Mouse (Mus musculus) heart, adult 9 months (tissue): ENCODE results near the gene Gm4450.
"Not testable (repeated sequence)": the region's sequence is repeated elsewhere in the genome, so short reads cannot be mapped to it uniquely, and the experiment has no call there.

Source experiments
- DNase-seq, 2 experiments: peaks; one replicate each; pipeline ENCODE4 v3.0.0; 2022; ENCODE audit warnings: low spot score in 2 of 2

Gene Gm4450

DNA sequence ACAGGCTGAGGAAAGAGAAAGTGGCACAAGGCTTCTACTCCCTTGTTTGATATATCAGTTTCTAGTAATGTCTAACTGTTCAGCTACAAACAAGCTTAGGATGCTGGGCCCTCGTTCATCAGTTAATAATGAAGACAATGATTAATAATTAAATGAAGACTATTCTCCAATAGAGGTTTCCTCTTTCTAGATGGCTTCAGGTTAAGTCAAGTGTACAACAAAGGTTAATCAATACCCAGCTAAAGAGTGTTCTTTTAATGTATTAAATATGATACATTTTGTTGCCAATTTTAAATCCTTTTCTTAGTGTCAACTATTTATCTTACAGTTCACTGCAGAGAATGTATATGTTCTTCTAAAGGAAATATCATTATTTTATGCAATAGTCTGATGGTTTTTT, at the start of gene Gm4450:
Gene Gm4450, minus strand, starts transcription at position 101 of the 400 bp plus-strand sequence.
- DNase-seq: not testable (repeated sequence)

DNA sequence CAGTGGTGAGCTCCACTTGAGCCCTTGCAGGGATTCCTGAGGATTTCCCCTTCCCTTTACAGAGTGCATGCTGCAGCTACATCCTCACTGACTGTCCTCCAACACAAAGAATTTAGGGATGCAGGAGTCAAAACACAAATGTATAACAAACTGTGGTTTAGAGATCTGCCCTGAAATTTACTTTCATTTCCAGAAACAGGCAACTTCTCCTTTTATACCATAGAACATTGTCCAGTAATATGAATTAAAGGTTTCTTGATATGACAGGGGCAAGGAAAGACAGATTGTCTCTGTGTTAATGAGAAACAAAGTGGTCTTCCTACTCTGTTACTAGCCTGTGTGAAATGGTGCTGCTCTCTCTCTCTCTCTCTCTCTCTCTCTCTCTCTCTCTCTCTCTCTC, 40.5 kb upstream of the Gm4450 start:
- DNase-seq: not testable (repeated sequence)

DNA sequence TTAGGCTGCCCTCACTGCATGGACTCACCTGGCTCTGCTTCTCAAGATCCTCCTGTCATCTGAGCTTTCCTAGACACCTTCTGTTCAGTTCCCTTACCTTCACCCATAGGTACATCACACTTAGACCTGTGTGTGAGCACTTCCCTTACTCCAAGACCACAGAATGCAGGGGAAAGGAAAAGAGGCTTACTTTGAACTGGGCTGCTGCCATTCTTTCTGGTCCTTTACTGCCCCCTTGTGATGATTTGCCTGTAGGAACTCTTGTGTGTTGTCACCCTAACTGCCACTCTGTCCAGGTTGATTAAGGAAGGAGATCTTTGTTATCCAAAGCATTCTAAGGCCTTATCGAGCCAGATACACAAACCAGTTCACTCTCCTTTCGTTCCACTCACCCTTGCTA, 39.8 kb upstream of the Gm4450 start:
- not testable (repeated sequence) for DNase-seq

DNA sequence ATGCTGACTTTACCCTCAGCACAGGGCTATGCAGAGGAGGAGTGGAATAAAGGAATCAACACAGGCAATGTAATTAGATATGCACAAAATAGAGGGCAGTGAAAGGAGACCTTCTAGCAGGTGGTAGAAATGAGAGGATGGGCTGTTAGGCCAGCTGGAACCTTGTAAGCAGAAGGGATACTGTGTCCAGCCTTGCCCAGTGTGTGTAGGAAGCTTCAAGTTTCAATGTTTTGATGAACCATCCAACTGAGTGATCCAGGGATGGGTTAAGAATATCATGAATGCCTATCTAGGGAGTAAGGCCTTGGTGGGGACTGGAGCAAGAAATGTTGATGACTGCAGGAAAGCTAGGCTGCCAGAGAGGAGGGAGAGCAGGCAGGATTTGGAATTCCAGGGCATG, 38.1 kb upstream of the Gm4450 start:
- DNase-seq: not testable (repeated sequence)

DNA sequence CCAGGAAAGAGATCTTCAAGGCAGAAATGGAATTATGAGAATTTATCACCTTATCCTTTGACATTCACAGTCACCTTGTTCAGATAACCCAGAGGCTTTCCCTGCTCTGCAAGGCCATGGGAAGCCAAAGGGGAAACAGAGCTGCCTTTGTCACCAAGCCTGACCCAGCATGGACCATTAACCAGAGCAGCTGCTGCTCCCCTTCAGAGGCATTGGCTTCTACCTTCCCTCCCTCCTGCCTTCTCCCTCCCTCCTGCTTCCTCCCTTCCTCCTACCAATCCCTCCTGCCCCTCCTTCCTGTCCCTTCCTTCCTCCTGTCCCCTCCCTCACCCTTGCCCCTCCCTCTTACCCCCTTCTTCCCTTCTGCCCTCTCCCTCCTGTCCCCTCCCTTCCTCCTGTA, 37.3 kb upstream of the Gm4450 start:
- not testable (repeated sequence) for DNase-seq

DNA sequence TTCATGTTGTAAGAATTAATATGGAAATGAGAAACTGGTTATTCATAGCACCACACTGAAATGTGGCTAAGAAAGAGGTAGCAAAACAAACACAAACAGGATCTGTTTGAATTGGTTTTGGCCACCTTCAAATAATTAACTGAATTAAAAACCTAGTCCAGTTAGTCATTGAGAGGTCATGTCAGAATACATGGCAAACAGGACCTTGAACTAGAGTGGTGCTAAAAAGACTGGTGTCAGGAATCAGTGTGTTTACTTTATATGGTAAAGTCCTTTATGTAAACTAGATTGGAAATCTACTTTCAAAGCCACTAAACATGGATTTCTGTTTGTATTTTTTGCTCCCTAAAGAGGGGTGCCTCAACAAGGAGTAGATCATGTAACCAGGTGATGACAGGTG, 14.6 kb upstream of the Gm4450 start:
- not testable (repeated sequence) for DNase-seq

DNA sequence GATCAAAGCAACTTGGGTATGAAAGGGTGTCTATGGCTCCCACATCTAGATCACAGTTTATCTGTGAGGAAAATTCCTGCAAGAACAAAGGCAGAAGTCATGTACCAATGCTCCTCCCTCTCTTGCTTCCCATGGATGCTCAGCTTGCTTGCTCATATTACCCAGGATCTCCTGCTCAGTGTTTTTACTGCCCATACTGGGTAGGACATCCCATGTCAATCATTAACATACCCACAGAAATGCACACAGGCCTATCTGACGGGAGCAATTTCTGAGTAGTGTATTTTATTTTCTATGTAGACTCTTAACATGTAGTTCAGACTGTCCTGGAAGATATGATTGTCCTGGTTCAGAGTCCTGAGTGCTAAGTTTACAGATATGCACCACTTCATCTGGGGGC, 14.1 kb upstream of the Gm4450 start:
- not testable (repeated sequence) for DNase-seq

DNA sequence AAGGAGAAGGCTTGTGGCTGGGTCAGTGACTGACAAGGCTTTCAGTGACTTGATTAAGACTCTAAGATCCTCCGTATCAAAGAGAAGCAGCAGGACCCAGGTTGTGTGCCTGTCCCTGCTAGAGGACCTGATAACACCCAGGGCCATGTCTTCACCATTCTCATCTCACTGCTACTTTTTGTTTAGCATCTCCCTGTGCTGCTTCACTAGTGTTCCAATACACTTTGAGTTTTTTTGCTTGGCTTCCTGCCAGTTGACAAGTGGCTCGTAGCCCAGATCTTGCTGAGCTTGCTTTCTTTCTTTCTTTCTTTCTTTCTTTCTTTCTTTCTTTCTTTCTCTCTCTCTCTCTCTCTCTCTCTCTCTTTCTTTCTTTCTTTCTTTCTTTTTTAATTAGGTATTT, 12.4 kb upstream of the Gm4450 start:
- not testable (repeated sequence) for DNase-seq

DNA sequence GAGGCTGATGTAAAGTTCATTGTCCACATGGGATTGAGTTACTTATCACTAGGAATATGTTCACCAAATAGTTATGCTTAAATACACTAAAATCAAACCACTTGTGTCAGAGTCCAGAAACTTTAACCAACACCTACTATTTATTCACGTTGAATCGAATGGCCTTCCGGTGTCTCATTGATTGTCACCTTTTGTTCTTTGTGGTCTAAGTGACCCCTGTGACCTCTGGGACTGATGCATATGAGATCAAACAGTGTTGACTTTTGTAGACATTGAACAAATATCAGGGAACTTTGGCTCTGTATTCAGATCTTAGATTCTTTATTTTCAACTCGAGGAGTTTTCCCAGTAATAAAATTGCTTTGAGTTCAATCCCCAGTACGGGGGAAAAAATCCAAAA, 3.1 kb downstream of the Gm4450 start:
- not testable (repeated sequence) for DNase-seq

DNA sequence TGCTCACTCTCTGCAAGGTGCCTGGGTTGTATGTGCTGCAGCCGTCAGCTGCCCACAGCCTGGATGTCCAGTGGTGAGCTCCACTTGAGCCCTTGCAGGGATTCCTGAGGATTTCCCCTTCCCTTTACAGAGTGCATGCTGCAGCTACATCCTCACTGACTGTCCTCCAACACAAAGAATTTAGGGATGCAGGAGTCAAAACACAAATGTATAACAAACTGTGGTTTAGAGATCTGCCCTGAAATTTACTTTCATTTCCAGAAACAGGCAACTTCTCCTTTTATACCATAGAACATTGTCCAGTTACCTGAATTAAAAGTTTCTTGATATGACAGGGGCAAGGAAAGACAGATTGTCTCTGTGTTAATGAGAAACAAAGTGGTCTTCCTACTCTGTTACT, 13.0 kb downstream of the Gm4450 start:
- not testable (repeated sequence) for DNase-seq

DNA sequence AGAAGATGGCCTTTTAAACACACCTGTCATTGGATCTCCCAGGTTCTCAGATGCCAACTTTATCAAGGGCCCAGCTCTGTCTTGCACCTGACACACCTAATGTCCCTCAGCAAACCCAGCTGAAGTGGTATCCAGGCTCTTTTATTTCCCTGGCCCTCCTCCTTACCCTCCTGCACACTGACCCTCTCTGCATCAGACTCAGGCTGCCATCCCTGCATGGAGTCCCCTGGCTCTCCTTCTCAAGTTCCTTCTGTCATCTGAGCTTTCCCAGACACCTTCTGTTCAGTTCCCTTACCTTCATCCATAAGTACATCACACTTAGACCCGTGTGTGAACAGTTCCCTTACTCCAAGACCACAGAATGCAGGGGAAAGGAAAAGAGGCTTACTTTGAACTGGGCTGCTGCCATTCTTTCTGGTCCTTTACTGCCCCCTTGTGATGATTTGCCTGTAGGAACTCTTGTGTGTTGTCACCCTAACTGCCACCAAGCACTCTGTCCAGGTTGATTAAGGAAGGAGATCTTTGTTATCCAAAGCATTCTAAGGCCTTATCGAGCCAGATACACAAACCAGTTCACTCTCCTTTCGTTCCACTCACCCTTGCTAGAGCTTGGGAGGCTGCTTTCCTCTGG, 13.7 kb downstream of the Gm4450 start:
- not testable (repeated sequence) for DNase-seq

DNA sequence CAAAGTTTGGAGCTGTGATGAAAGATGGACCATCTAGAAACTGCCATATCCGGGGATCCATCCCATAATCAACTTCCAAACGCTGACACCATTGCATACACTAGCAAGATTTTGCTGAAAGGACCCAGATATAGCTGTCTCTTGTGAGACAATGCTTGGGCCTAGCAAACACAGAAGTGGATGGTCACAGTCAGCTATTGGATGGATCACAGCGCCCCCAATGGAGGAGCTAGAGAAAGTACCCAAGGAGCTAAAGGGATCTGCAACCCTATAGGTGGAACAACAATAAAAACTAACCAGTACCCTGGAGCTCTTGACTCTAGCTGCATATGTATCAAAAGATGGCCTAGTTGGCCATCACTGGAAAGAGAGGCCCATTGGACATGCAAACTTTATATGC, 14.7 kb downstream of the Gm4450 start:
- not testable (repeated sequence) for DNase-seq

DNA sequence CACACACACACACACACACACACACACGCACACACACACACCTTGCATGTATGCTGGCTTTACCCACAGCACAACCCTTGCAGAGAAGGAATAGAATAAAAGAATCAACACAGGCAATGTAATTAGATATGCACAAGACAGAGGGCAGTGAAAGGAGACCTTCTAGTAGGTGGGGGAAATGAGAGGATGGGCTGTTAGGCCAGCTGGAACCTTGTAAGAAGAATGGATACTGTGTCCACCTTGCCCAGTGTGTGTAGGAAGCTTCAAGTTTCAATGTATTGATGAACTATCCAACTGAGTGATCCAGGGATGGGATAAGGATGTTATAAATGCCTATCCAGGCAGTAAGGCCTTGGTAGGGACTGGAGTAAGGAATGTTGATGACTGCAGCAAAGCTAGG, 21.9 kb downstream of the Gm4450 start:
- no peak for DNase-seq

DNA sequence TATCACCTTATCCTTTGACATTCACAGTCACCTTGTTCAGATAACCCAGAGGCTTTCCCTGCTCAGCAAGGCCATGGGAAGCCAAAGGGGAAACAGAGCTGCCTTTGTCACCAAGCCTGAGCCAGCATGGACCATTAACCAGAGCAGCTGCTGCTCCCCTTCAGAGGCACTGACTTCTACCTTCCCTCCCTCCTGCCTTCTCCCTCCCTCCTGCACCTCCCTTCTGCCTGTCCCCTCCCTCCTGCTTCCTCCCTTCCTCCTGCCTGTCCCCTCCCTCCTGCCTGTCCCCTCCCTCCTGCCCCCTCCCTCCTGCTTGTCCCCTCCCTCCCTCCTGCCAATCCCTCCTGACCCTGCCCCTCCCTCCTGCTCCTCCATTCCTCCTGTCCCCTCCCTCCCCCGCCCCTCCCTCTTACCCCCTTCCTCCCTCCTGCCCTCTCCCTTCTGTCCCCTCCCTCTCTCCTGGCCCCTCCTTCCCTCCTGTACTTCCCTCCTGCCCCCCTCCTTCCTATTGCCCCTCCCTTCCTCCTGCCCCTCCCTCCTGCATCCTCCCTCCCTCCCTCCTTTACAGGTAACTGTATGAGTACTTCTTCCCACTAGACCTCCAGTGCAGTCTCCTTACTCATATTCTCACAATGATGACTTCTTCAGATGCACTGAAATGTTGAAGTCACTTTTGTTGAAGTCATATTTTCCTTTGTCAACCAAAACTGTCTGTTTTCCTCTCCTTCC, 22.7 kb downstream of the Gm4450 start:
- DNase-seq: no peak

DNA sequence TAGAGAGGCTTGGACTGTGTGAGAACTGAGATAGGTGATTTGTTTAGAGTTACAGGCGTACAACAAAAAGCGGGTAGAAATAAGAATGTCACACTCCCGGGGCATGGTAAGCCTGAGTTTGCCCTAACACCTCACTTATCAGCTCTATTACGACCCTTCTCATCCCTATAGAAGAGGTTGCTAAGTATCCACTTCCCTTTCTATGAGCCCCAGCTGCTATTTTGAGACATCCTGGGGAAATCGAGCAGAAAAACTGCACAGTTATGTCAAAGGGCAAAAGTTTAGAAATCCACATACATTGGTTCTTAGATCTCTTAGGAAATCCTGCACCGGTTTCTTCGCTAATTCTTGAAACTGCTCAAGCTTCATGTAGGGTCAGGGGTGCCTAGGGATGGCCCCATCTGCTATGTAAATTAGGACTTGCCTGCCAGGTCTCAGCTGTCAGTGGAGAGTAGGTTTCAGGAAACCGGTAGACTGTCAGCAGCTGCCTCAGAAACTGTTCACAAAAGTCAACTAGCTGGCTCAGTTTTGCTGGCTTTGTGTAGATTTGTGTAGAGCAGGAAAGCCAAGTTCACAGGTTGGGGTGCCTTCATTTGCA, 27.9 kb downstream of the Gm4450 start:
- no peak for DNase-seq

DNA sequence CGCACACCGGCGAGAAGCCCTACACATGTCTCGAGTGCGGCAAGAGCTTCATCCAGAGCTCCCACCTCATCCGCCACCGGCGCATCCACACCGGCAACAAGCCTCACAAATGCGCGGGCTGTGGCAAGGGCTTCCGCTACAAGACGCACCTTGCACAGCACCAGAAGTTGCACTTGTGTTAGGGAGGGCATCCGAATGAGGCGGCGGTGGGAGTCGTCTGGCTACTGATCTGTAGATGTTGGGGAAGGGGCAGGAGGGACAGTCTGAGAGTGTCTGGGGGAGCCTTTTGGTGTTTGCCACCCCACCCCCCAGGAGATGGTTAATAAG, 28.5 kb downstream of the Gm4450 start:
- DNase-seq: no peak

DNA sequence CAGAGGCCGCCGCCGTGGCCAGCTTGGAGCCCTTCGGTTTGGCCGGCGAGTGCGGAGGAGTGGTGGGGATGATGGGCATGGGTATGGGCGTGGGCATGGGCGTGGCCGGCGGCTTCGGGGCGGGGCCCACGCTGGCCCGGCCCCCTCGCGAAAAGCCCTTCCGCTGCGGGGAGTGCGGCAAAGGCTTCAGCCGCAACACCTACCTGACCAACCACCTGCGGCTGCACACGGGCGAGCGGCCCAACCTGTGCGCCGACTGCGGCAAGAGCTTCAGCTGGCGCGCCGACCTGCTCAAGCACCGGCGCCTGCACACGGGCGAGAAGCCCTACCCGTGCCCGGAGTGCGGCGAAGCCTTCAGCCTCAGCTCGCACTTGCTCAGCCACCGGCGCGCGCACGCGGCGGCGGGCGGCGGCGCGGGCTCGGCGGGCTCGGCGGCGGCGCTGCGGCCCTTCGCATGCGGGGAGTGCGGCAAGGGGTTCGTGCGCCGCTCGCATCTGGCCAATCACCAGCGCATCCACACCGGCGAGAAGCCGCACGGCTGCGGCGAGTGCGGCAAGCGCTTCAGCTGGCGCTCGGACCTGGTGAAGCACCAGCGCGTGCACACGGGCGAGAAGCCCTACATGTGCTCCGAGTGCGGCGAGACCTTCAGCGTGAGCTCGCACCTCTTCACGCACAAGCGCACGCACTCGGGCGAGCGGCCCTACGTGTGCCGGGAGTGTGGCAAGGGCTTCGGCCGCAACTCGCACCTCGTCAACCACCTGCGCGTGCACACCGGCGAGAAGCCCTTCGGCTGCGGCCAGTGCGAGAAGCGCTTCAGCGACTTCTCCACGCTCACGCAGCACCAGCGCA, 29.1 kb downstream of the Gm4450 start:
- peak; percentile 44 to 61 for DNase-seq

DNA sequence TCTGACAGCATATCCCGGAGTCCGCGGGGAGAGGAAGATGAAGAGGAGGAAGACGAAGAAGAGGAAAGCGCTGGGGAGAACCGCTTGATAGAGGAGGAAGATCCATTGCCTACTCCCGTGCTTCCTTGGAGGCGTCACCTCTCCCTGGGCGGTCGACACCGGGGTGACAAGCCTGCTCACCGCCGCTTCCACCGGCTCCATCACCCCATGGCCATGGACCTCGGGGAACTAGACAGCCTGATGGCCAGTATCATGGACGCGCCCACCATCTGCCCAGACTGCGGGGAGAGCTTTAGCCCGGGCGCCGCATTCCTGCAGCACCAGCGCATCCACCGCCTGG, 29.7 kb downstream of the Gm4450 start:
- no peak for DNase-seq

DNA sequence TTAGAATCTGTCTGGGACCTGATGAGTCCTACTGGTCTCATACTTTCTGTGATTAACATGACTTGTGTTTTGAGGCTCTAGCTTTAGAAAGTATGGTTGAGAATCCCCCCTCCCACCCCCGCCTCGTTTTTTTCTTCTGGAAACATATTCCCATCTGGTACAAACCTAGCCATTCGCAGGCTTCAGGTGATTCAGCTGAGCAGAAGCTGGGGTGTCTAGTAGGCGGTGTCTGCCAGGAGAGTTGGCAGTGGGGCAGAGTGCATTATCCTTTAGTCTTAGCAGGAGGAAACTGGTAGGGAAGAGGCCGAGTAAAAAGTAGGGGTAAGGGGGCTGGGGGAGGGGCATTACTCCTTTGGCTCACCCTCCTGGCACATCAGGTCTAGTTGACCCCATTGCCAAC, 30.2 kb downstream of the Gm4450 start:
- DNase-seq: no peak

DNA sequence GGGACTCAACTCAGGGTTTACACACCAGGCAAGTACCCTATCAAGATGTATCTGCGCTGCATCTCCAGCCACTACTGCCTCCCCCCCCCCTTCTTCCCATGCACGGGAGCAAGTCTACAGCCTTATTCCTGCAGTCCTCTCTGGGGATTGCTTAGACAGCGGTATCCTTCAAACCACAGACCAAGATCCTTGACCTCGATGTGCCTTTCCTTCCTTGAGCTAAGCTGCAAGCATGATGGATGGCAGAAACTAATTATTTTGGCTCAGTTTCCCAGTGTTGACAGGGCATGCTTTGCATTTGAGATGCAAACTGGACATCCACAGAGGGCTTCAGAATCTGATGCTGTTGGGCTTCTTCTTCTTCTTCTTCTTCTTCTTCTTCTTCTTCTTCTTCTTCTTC, 34.0 kb downstream of the Gm4450 start:
- no peak for DNase-seq

DNA sequence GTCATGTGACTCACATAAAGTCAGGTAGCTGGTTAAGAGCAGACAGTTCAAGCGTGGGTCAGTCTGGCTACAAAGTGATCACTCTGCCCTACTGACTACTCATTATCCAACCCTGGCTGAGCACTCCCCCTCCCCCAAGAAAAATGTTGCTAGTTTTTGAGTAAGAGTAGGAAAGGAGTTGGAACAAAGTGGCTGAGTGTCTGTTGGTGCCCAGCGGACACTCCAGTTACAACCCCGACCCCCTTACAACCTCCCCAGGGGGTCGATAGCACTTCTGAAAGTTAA, 37.2 kb downstream of the Gm4450 start:
- DNase-seq: no peak

DNA sequence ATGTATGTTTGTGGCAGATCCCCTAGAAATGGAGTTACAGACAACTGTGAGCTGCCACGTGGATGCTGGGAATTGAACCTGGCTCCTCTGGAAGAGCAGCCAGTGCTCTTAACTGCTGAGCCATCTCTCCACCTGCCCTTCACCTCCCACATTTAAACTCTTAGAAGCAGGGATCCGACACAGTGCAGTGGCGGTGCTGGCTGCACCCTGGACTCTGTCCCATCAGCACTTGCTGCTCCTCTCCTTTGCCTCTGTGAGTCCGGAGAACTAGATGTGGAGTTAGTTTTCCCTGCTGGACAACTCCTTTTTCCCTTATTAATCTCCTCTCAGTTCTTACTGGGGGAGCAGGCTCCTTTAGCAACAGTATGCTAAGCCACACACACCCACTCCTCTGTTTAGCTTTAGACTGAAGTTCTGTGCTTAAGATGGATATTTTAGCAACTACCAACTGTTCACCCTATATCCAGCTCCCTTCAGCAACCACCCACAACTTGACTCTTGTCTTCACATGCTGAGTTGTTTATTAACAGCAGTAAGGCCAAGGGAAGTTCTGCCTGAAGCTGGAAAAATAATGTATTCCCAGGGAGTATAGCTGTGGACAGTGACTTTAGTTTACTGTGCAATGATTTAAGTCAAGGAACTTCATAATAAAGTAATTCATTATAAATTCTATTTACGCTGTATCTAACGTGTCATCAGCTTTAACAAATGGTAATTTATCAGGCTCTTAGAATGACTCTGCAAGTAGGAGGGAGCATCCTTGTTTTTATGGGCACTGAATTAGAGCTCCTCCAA, 37.7 kb downstream of the Gm4450 start:
- no peak for DNase-seq
